Mouse (Mus musculus) hindlimb bud, embryonic 11.5 days (tissue): ENCODE data around the gene Gm17093.
"Not testable (repeated sequence)": the region's sequence is repeated elsewhere in the genome, so short reads cannot be mapped to it uniquely, and the experiment has no call there.

Experiments
- DNase-seq: peaks from one replicate; pipeline ENCODE4 v3.0.0-alpha.2; 2012; ENCODE audit warnings: low read depth, low spot score; ENCODE audit errors: extremely low spot score

Gene Gm17093

DNA sequence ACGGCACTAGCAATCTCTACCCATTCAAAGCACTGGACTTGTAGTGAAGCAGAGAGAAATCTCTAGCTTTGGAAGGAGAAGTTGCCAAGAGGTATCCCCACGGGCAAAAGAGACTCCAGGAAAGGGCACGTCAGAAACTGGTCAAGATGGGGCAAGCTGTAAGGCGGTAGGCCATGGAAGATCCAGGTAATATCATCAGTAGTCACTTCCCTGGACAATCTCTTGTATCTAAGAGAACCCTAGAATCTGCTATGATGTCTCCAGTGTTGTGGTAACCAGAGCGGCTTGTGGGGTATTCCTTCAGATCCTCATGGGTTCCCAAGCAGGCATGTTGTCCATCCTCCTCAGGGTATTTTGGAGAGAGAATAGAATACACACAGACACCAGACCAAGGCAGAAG, at the start of gene Gm17093:
Gene Gm17093 (plus strand): TSS at position 301 of the 400 bp plus-strand sequence.
- DNase-seq, result not testable (repeated sequence)

DNA sequence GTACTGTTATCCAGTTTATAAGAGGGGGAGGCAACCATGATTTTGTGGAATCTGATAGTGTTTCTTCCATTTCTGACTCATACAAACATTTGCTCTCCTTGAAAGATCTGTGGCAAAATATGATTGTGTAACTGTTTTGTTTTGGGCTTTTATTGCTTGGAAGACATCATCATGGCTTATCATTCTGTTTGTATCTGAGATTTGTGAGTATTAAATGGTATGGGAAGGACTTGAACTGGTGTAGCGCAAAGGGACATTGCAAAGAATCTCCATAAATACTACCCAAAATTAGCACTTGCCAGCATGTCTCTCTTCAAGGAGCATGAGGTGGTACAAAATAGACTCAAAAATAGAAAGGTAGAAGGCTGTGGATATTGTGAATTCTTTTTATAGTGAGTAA, 25.9 kb upstream of the Gm17093 start, which contains the start of gene BC061237:
Gene BC061237 (plus strand): TSS at position 301 of the 400 bp plus-strand sequence.
- DNase-seq, result not testable (repeated sequence)

DNA sequence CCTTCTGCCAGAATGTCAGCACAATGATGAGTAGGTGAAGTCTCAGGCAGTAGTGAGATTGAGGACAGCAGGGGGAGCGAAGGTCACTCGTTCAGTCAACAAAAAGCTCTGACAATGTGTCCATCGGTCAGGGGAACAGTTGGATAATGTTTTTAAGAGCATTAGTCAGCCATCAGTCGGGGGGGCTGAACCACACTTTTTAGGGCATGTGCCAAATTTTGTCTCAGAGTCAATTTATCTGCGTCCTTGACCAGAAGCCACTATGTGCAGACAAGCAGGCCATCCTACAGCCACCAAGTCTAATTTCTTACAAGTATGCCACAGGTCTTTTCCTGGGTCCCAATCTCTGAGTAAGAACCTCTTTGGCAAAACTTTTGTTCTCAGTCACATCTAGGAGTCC, 29.9 kb downstream of the Gm17093 start:
- DNase-seq, result not testable (repeated sequence)
